Mouse (Mus musculus) layer of hippocampus, postnatal 14 days (tissue): ENCODE results near the gene Mmp23. TPM values are rescaled to one million over a fixed set of nuclear protein-coding genes. Genes with fewer than 3 reads are reported as not detected.

Experiments
- DNase-seq, 2 experiments: peaks; one replicate each; pipeline ENCODE4 v3.0.0; 2021 to 2022; ENCODE audit warnings: low spot score in 2 of 2, mixed read lengths in 1 of 2
- total RNA-seq, 2 experiments: library from RNA; stranded (reverse); gene quantifications; 2 replicates each; pipeline ENCODE4 v1.2.3; 2021

Mmp23 gene
- total RNA-seq, 2 experiments from 2014 or later = 1.5 to 4.7 TPM

DNA sequence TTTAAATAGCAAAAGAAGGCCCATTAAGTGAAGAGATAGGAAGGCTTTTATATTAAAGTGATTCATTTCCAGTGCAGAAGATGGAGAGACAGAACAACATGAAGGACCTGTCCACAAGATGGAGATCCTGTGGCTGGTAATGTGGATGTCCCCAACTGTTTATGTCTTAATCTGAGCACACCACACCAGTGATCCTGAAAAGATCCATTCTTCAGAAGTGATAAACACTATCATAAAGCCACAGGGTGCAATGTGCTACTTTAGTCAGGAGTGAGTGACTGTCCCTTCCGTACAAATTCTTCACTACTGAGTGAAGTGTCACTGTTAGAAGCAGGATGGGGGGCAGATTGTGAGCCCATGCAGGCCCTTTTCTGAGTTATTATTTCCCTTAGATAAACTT lies 50.4 kb downstream of the Mmp23 start:
- DNase-seq = no peak

DNA sequence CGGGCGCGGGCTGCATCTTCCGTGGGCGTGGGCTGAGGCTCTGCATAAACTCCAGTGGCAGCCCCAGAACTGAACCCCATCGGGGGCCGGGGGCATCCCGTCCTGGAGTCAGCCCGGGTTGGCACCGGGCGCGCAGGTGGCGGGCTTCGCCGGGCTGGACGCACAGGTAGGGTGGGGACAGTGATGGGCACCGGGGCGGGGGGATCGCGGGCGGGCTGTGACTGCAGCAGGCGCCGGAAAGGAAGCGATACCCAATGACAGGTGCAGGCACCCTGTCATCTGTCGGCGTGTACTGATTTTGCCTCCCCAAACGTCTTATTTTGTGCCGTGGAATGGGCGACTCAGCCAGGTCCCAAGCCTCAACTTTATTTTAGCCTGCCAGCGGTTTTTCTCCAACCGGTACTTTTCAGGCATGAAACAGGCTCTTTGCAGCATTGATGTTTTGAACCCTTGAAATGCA lies 51.2 kb downstream of the Mmp23 start:
- no peak for DNase-seq

DNA sequence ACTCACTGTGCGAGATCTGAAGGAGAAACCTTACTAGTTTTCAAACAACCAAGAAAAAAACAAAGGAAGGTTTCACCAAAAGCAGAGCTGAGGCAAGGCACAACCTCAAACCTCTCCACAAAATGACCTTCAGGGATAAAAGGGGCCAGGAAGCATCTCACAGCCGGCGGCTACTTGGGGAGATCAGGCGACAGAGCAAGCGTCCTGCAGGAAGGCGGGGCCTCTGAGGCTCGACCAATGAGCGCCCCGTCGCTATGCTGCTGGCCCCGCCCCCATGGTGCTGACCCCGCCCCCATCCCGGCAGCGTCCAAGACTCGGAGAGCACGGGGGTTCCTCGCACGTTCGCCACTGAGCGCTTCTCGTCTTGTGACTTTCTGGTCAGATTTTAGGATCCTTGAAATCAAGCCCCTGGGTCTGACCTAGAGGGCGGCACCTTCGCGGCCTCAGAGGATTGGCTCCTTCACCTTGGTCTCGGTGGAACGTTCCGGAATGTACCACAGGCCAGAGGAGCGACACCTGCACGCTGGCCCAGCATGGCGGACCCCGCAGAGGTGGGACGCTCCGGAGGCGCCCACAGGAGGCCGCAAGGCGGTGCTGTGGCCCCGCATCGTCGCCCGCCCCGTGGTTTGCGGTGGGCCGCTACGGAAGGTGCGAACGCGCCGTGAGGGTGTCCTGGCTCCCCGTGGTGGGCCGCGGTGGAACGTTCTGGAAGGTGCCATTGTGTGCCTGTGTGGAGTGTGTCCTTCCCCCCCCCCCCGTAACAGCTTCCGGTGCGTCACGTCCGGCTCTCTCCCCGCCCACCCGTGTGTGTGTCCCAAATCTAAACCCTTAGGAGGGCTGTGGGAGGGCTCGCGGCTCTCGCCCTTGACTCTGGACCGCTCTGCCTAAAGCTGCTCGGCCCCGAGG lies 51.8 kb downstream of the Mmp23 start, which contains the start of gene Slc35e2:
Gene Slc35e2 (plus strand): TSS at position 326 of the 906 bp plus-strand sequence.
- peak; percentile 92 to 99 for DNase-seq

Other genes starting within 250 kb of the Mmp23 start
- 10 to 100 TPM in 1 of 2 experiments, 1 to 10 TPM in 1; 9.6 to 11.5 TPM for gene Cfap74, start 244.2 kb downstream of the Mmp23 start, total RNA-seq
- gene Tmem52, start 184.3 kb downstream of the Mmp23 start, total RNA-seq = 10 to 100 TPM in 1 of 2 experiments, 1 to 10 TPM in 1; 6.2 to 10.5 TPM
- 100 to 1,000 TPM; 855 to 871 TPM for gene Gnb1, start 162.0 kb downstream of the Mmp23 start, total RNA-seq
- 10 to 100 TPM; 61.0 to 68.9 TPM for gene Nadk, start 91.0 kb downstream of the Mmp23 start, total RNA-seq
- 10 to 100 TPM; 41.4 to 46.1 TPM for gene Slc35e2, start 52.0 kb downstream of the Mmp23 start, total RNA-seq
- gene Cdk11b, start 28.5 kb downstream of the Mmp23 start, total RNA-seq = 10 to 100 TPM; 45.4 to 50.7 TPM
- gene Gm10563, start 8.0 kb downstream of the Mmp23 start, total RNA-seq = not detected
- gene Mib2, start 15.8 kb upstream of the Mmp23 start, total RNA-seq = 10 to 100 TPM; 86.7 to 87.7 TPM
- gene Fndc10, start 41.0 kb upstream of the Mmp23 start, total RNA-seq = 10 to 100 TPM; 22.5 to 26.4 TPM
- gene Ssu72, start 51.4 kb upstream of the Mmp23 start, total RNA-seq = 10 to 100 TPM; 65.7 to 79.1 TPM
- gene Tmem240, start 81.4 kb upstream of the Mmp23 start, total RNA-seq = 10 to 100 TPM; 41.6 to 45.7 TPM
- gene Atad3a, start 107.7 kb upstream of the Mmp23 start, total RNA-seq = 10 to 100 TPM; 52.5 to 59.7 TPM
- 10 to 100 TPM; 13.5 to 16.8 TPM for gene Vwa1, start 121.3 kb upstream of the Mmp23 start, total RNA-seq
- gene Tmem88b, start 132.5 kb upstream of the Mmp23 start, total RNA-seq = 10 to 100 TPM; 18.0 to 18.1 TPM
- gene Ankrd65, start 137.1 kb upstream of the Mmp23 start, total RNA-seq = under 1 TPM in 1 of 2 experiments, not detected in 1; 0.48 TPM
- gene Mrpl20, start 149.5 kb upstream of the Mmp23 start, total RNA-seq = 100 to 1,000 TPM; 105 to 109 TPM
- gene Ccnl2, start 159.1 kb upstream of the Mmp23 start, total RNA-seq = 10 to 100 TPM; 77.7 to 89.3 TPM
- 10 to 100 TPM; 83.3 to 83.7 TPM for gene Aurkaip1, start 177.9 kb upstream of the Mmp23 start, total RNA-seq
- gene Mxra8, start 186.3 kb upstream of the Mmp23 start, total RNA-seq = 10 to 100 TPM; 10.0 to 12.7 TPM
- 10 to 100 TPM; 72.9 to 75.8 TPM for gene Dvl1, start 194.0 kb upstream of the Mmp23 start, total RNA-seq
- under 1 TPM; 0.25 to 0.29 TPM for gene Tas1r3, start 210.0 kb upstream of the Mmp23 start, total RNA-seq
- gene Cptp, start 216.1 kb upstream of the Mmp23 start, total RNA-seq = 10 to 100 TPM; 29.5 to 31.2 TPM
- gene Ints11, start 216.2 kb upstream of the Mmp23 start, total RNA-seq = 10 to 100 TPM; 29.4 to 33.0 TPM
- gene Pusl1, start 238.4 kb upstream of the Mmp23 start, total RNA-seq = 10 to 100 TPM; 61.3 to 65.4 TPM
- gene Acap3, start 238.4 kb upstream of the Mmp23 start, total RNA-seq = 100 to 1,000 TPM; 143 to 160 TPM